Mouse (Mus musculus) forebrain, postnatal 0 days (tissue): Measurements from ENCODE around the gene Frmd5. TPM values are rescaled to one million over a fixed set of nuclear protein-coding genes. Genes with fewer than 3 reads are reported as not detected.

Experiments used
- ATAC-seq: fragments of 200-750 bp; cut with Nextera tagmentation; 2 replicates; pipeline ENCODE4 v1.8.0; 2017; ENCODE audit warnings: mild to moderate bottlenecking, moderate library complexity
- DNase-seq: peaks from one replicate; pipeline ENCODE4 v3.0.0-alpha.2; 2015
- H3K27ac ChIP-seq: fragments of 300-500 bp; sonication (generic); 2 replicates; pipeline ENCODE4 v1.5.1; 2014; ENCODE audit warnings: low read depth, mild to moderate bottlenecking, antibody characterized with exemption, low read length, moderate library complexity, mixed read lengths
- H3K27me3 ChIP-seq: fragments of 300-500 bp; sonication (generic); 2 replicates; pipeline ENCODE4 v1.6.1; 2014; ENCODE audit warnings: mild to moderate bottlenecking, low read length, mixed read lengths; ENCODE audit not compliant: insufficient read depth
- H3K36me3 ChIP-seq: fragments of 300-500 bp; sonication (generic); 2 replicates; pipeline ENCODE4 v1.6.1; 2014; ENCODE audit warnings: mild to moderate bottlenecking, moderate library complexity; ENCODE audit not compliant: insufficient read depth
- H3K4me1 ChIP-seq: fragments of 300-500 bp; sonication (generic); 2 replicates; pipeline ENCODE4 v1.6.1; 2014; ENCODE audit warnings: antibody characterized with exemption; ENCODE audit not compliant: insufficient read depth
- H3K4me2 ChIP-seq: fragments of 300-500 bp; sonication (generic); 2 replicates; pipeline ENCODE4 v1.6.1; 2014; ENCODE audit warnings: low read depth, mild to moderate bottlenecking, moderate library complexity
- H3K4me3 ChIP-seq: fragments of 300-500 bp; sonication (generic); 2 replicates; pipeline ENCODE4 v1.5.1; 2014; ENCODE audit warnings: low read depth, low read length, mixed read lengths
- H3K9ac ChIP-seq: fragments of 300-500 bp; sonication (generic); 2 replicates; pipeline ENCODE4 v1.6.1; 2014; ENCODE audit warnings: mild to moderate bottlenecking
- H3K9me3 ChIP-seq: fragments of 300-500 bp; sonication (generic); 2 replicates; pipeline ENCODE4 v1.6.1; 2016; ENCODE audit warnings: low read length
- CTCF ChIP-seq: sonication (generic); IDR thresholded peaks from 2 replicates; pipeline ENCODE4 v1.5.1; 2016; ENCODE audit warnings: antibody characterized with exemption, control low read depth, low read depth
- WGBS: fragments of 180-500 bp; shearing (Covaris S2); extraction: QIAGEN DNeasy Blood & Tissue Kit; methylation state at CpG from one replicate; pipeline ENCODE4 v1.1.7; 2014; 5-methylcytosine and 5-hydroxymethylcytosine counted together
- polyA plus RNA-seq: library from polyadenylated mRNA; unstranded; fragments of >200 nt; fragmentation: Nextera tagmentation; extraction: Ambion mirVana; gene quantifications from 2 replicates; pipeline ENCODE4 v1.2.1, GENCODE M21; 2015
- total RNA-seq: library from RNA; depleted of rRNA; stranded (reverse); fragments of >200 nt; gene quantifications from 2 replicates; pipeline ENCODE4 v1.2.3, GENCODE M21; 2014

The Frmd5 gene
- total and polyA plus RNA-seq, 2 experiments from 2014 or later, result 15.7 to 53.3 TPM

- Histone ChIP-seq H3K36me3 (no peaks in the 10 kb centered on the region), H3K4me3 (no peak overlapping the region), H3K4me2 (no peak overlapping the region), H3K27me3 (no peaks in the 10 kb centered on the region), H3K9ac (no peak overlapping the region), H3K4me1 (no peaks in the 10 kb centered on the region), H3K27ac (no peak overlapping the region), H3K9me3 (no peaks in the 10 kb centered on the region)
- WGBS, result 33% methylated on average over 6 of the region's 6 CpGs
- DNase-seq (peak; percentile 46), ATAC-seq (peak; percentile 80)
- TF ChIP-seq CTCF, result no peak
These were observed 146.3 kb downstream of the Frmd5 start for GRCm38 (mm10) chr2:121660461-121661159.

- WGBS, result 92% methylated on average over 4 of the region's 4 CpGs
These were observed 147.5 kb downstream of the Frmd5 start for GRCm38 (mm10) chr2:121659350-121659749.

GRCm38 (mm10) chr2:121658123-121658767 lies 148.6 kb downstream of the Frmd5 start:
- no peaks in the 10 kb centered on the region for H3K9me3 ChIP-seq
- no peak overlapping the region for H3K9ac ChIP-seq
- no peak for TF ChIP-seq CTCF
- no peak for DNase-seq
- H3K27me3 ChIP-seq, result no peaks in the 10 kb centered on the region
- H3K4me3 ChIP-seq, result no peak overlapping the region
- H3K27ac ChIP-seq, result no peak overlapping the region
- no peaks in the 10 kb centered on the region for H3K4me1 ChIP-seq
- ATAC-seq, result no peak
- WGBS, result 75% methylated on average over 5 of the region's 5 CpGs
- H3K36me3 ChIP-seq, result no peaks in the 10 kb centered on the region
- H3K4me2 ChIP-seq, result no peak overlapping the region

More at GRCm38 (mm10) chr2:121659350-121659749, 147.5 kb downstream of the Frmd5 start:
- Histone ChIP-seq H3K9ac (no peak overlapping the region), H3K27me3 (no peaks in the 10 kb centered on the region), H3K4me2 (no peak overlapping the region), H3K4me3 (no peak overlapping the region), H3K36me3 (no peaks in the 10 kb centered on the region), H3K4me1 (no peaks in the 10 kb centered on the region), H3K9me3 (no peaks in the 10 kb centered on the region), H3K27ac (no peak overlapping the region)
- ATAC-seq, result no peak
- no peak for TF ChIP-seq CTCF
- DNase-seq, result no peak

- Histone ChIP-seq H3K4me3 (no peak overlapping the region), H3K9ac (no peak overlapping the region), H3K4me1 (no peaks in the 10 kb centered on the region), H3K36me3 (no peaks in the 10 kb centered on the region), H3K27ac (no peak overlapping the region), H3K9me3 (no peaks in the 10 kb centered on the region), H3K4me2 (no peak overlapping the region), H3K27me3 (no peaks in the 10 kb centered on the region)
- TF ChIP-seq CTCF, result no peak
- DNase-seq (no peak), ATAC-seq (no peak)
- 86% methylated on average over 6 of the region's 6 CpGs for WGBS
These were observed 150.9 kb downstream of the Frmd5 start for GRCm38 (mm10) chr2:121655966-121656365.

- Histone ChIP-seq H3K4me1 (0 out of 2 replicates have a peak, but pooled peaks cover 3% of the 10 kb centered on the region), H3K27ac (0 out of 2 replicates have a peak overlapping the region, but pooled peaks have one; percentile 29)
- TF ChIP-seq CTCF, result no peak
These were observed 151.8 kb downstream of the Frmd5 start for GRCm38 (mm10) chr2:121655106-121655505.

GRCm38 (mm10) chr2:121646528-121646927 lies 160.4 kb downstream of the Frmd5 start:
- no peak for ATAC-seq
- Histone ChIP-seq H3K9ac (no peak overlapping the region), H3K27me3 (no peaks in the 10 kb centered on the region), H3K27ac (no peak overlapping the region), H3K36me3 (no peaks in the 10 kb centered on the region), H3K4me3 (no peak overlapping the region), H3K4me1 (0 out of 2 replicates have a peak, but pooled peaks cover 3% of the 10 kb centered on the region), H3K9me3 (no peaks in the 10 kb centered on the region), H3K4me2 (no peak overlapping the region)
- 87% methylated on average over 4 of the region's 4 CpGs for WGBS
- no peak for DNase-seq
- TF ChIP-seq CTCF, result no peak

More at GRCm38 (mm10) chr2:121655106-121655505, 151.8 kb downstream of the Frmd5 start:
- DNase-seq, result no peak
- no peak overlapping the region for H3K4me3 ChIP-seq
- no peaks in the 10 kb centered on the region for H3K36me3 ChIP-seq
- no peaks in the 10 kb centered on the region for H3K27me3 ChIP-seq
- ATAC-seq, result peak; percentile 59
- H3K4me2 ChIP-seq, result no peak overlapping the region
- no peak overlapping the region for H3K9ac ChIP-seq
- no peaks in the 10 kb centered on the region for H3K9me3 ChIP-seq
- WGBS, result 77% methylated on average over 8 of the region's 8 CpGs

- 18% methylated on average over 6 of the region's 6 CpGs for WGBS
- H3K4me3 ChIP-seq, result no peak overlapping the region
- H3K27me3 ChIP-seq, result no peaks in the 10 kb centered on the region
- no peaks in the 10 kb centered on the region for H3K9me3 ChIP-seq
- H3K4me2 ChIP-seq, result no peak overlapping the region
- H3K27ac ChIP-seq, result no peak overlapping the region
- no peak overlapping the region for H3K9ac ChIP-seq
- no peak for TF ChIP-seq CTCF
- H3K36me3 ChIP-seq, result no peaks in the 10 kb centered on the region
- ATAC-seq (no peak), DNase-seq (no peak)
- H3K4me1 ChIP-seq, result no peaks in the 10 kb centered on the region
These were observed 164.0 kb downstream of the Frmd5 start for GRCm38 (mm10) chr2:121642934-121643333.
